ENCODE assay signal across 14 mouse cellular contexts in the genomic region with DNA sequence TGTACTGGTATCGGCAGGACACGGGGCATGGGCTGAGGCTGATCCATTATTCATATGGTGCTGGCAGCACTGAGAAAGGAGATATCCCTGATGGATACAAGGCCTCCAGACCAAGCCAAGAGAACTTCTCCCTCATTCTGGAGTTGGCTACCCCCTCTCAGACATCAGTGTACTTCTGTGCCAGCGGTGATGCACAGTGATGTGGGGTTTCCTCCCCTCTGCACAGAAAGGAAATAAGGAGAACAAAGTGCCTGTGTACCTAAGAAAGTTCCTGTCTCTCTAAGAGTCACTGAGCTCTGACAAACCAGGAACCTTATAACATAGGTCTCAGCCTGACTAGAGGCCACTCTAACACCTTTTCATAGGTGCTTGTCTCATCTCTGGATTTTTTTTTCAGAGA.
"Had no signal": no experiment of that assay in that cellular context is flagged by ENCODE, and none has a peak within 500 bp of the region (broad histone marks: within the 10 kb centered on the region; RNA-seq: fewer than 3 reads in every experiment).

No protein-coding gene starts in this region.

- H3K4me1 ChIP-seq: intestine, embryonic 15.5 days; limb, embryonic 15.5 days; lung, embryonic 15.5 days; midbrain, embryonic 13.5 days; neural tube, embryonic 12.5 days; stomach, embryonic 15.5 days had no signal

- ATAC-seq: intestine, embryonic 15.5 days; liver, embryonic 12.5 days; midbrain, embryonic 13.5 days had no signal

- H3K27ac ChIP-seq: intestine, embryonic 15.5 days; left cerebral cortex, adult 2 months; limb, embryonic 15.5 days; liver, embryonic 12.5 days; lung, embryonic 15.5 days; macrophage; midbrain, embryonic 13.5 days; neural tube, embryonic 12.5 days; stomach, embryonic 15.5 days had no signal

- H3K27me3 ChIP-seq: intestine, embryonic 15.5 days; limb, embryonic 15.5 days; liver, embryonic 12.5 days; lung, embryonic 15.5 days; midbrain, embryonic 13.5 days; neural tube, embryonic 12.5 days; stomach, embryonic 15.5 days had no signal

- H3K4me3 ChIP-seq: intestine, embryonic 15.5 days; left cerebral cortex, adult 2 months; limb, embryonic 15.5 days; liver, embryonic 12.5 days; lung, embryonic 15.5 days; midbrain, embryonic 13.5 days; myocyte; neural tube, embryonic 12.5 days; stomach, embryonic 15.5 days had no signal

- DNase-seq: kidney, adult 18-20 months; kidney, postnatal 10 days; lung, postnatal 14 days; spleen, adult 18-20 months had no signal

- H3K36me3 ChIP-seq: intestine, embryonic 15.5 days; limb, embryonic 15.5 days; liver, embryonic 12.5 days; lung, embryonic 15.5 days; midbrain, embryonic 13.5 days; neural tube, embryonic 12.5 days; stomach, embryonic 15.5 days had no signal
